Mouse (Mus musculus) myocyte (in vitro differentiated cells): ENCODE results near the gene Kng2. TPM values are rescaled to one million over a fixed set of nuclear protein-coding genes. Genes with fewer than 3 reads are reported as not detected.

Source experiments
- H3K27me3 ChIP-seq: one replicate; pipeline ENCODE4 v1.6.1; 2011; ENCODE audit not compliant: control insufficient read depth, insufficient read depth, insufficient read length
- H3K36me3 ChIP-seq: one replicate; pipeline ENCODE4 v1.6.1; 2011; ENCODE audit not compliant: control insufficient read depth, insufficient read depth
- H3K4me2 ChIP-seq: one replicate; pipeline ENCODE4 v1.6.1; 2011; ENCODE audit warnings: low read depth, control low read depth
- H3K4me3 ChIP-seq: one replicate; pipeline ENCODE4 v1.5.1; 2011; ENCODE audit warnings: mild to moderate bottlenecking, control low read depth, moderate library complexity
- H3K79me2 ChIP-seq: one replicate; pipeline ENCODE4 v1.6.1; 2011; ENCODE audit not compliant: control insufficient read depth, insufficient read depth
- H3ac ChIP-seq: one replicate; pipeline ENCODE4 v1.6.1; 2011; ENCODE audit not compliant: control insufficient read depth, insufficient read length
- CEBPB ChIP-seq: IDR thresholded peaks from 2 replicates; pipeline ENCODE4 v1.6.1; 2011; ENCODE audit warnings: mild to moderate bottlenecking, moderate library complexity; ENCODE audit not compliant: poor library complexity, insufficient read depth, severe bottlenecking
- E2F4 ChIP-seq: IDR thresholded peaks from one replicate; pipeline ENCODE4 v1.6.1; 2011; ENCODE audit warnings: mild to moderate bottlenecking, control low read depth, moderate library complexity; ENCODE audit not compliant: insufficient read depth
- MAX ChIP-seq: IDR thresholded peaks from one replicate; pipeline ENCODE4 v1.6.1; 2011; ENCODE audit warnings: low read depth, mild to moderate bottlenecking, control low read depth
- MYOD1 ChIP-seq, 3 experiments: IDR thresholded peaks; one replicate each; pipeline ENCODE4 v1.6.1; 2011; ENCODE audit warnings: control low read depth in 2 of 3, low read depth in 2 of 3, mild to moderate bottlenecking in 2 of 3, moderate library complexity in 1 of 3; ENCODE audit not compliant: insufficient read length in 2 of 3, control insufficient read depth in 1 of 3
- MYOG ChIP-seq, 3 experiments: IDR thresholded peaks; one replicate each; pipeline ENCODE4 v1.6.1; 2011; ENCODE audit warnings: control low read depth in 2 of 3, low read depth in 2 of 3, mild to moderate bottlenecking in 2 of 3; ENCODE audit not compliant: insufficient read length in 2 of 3, control insufficient read depth in 1 of 3, insufficient read depth in 1 of 3
- POLR2A ChIP-seq: IDR thresholded peaks from one replicate; pipeline ENCODE4 v1.6.1; 2011; ENCODE audit warnings: low read depth, mild to moderate bottlenecking, control low read depth, moderate library complexity; ENCODE audit not compliant: insufficient read length
- POLR2AphosphoS2 ChIP-seq: IDR thresholded peaks from one replicate; pipeline ENCODE4 v1.6.1; 2011; ENCODE audit warnings: low read depth, control low read depth; ENCODE audit not compliant: insufficient read length
- REST ChIP-seq: IDR thresholded peaks from one replicate; pipeline ENCODE4 v1.6.1; 2011; ENCODE audit warnings: mild to moderate bottlenecking, control low read depth, moderate library complexity; ENCODE audit not compliant: insufficient read depth, insufficient read length
- SRF ChIP-seq: IDR thresholded peaks from one replicate; pipeline ENCODE4 v1.6.1; 2011; ENCODE audit warnings: low read depth; ENCODE audit not compliant: control insufficient read depth, insufficient read length
- TCF12 ChIP-seq: IDR thresholded peaks from one replicate; pipeline ENCODE4 v1.6.1; 2011; ENCODE audit warnings: mild to moderate bottlenecking, control low read depth; ENCODE audit not compliant: poor library complexity, insufficient read depth, severe bottlenecking
- TCF3 ChIP-seq: IDR thresholded peaks from one replicate; pipeline ENCODE4 v1.6.1; 2011; ENCODE audit warnings: low read depth, control low read depth; ENCODE audit not compliant: insufficient read length
- USF1 ChIP-seq: IDR thresholded peaks from one replicate; pipeline ENCODE4 v1.6.1; 2011; ENCODE audit warnings: low read depth, mild to moderate bottlenecking, control low read depth, moderate library complexity
- polyA plus RNA-seq: library from polyadenylated mRNA; unstranded; fragments of >200 nt; fragmentation: generic; extraction: Trizol; gene quantifications from one replicate; pipeline ENCODE4 v1.2.1, GENCODE M21; 2012; ENCODE audit warnings: missing spikeins

The Kng2 gene
- polyA plus RNA-seq, 1 experiment, result not detected

GRCm38 (mm10) chr16:22938541-22938940 is 90.7 kb downstream of the Kng2 start:
- Histone ChIP-seq H3K27me3 (no peaks in the 10 kb centered on the region), H3ac (no peak overlapping the region), H3K79me2 (no peaks in the 10 kb centered on the region), H3K4me2 (no peak overlapping the region), H3K4me3 (no peak overlapping the region), H3K36me3 (no peaks in the 10 kb centered on the region)
- TF ChIP-seq MYOG (IDR thresholded peaks at IDR 0.05; ENCODE audit: control insufficient read depth in 1 of 3, insufficient read depth in 1 of 3, insufficient read length in 2 of 3, low read depth in 2 of 3) (no peak), CEBPB (no peak), POLR2AphosphoS2 (no peak), MYOD1 (IDR thresholded peaks at IDR 0.05; ENCODE audit: control insufficient read depth in 1 of 3, insufficient read length in 2 of 3, low read depth in 2 of 3) (no peak), POLR2A (no peak), TCF3 (no peak), MAX (no peak), SRF (no peak), USF1 (no peak), TCF12 (no peak), REST (no peak), E2F4 (no peak)

- H3K4me3 ChIP-seq, result no peak overlapping the region
- no peaks in the 10 kb centered on the region for H3K36me3 ChIP-seq
- TF ChIP-seq REST (no peak), TCF12 (no peak), SRF (no peak), POLR2A (no peak), TCF3 (no peak), USF1 (no peak), MAX (no peak), POLR2AphosphoS2 (no peak), MYOG (IDR thresholded peaks at IDR 0.05; ENCODE audit: control insufficient read depth in 1 of 3, insufficient read depth in 1 of 3, insufficient read length in 2 of 3, low read depth in 2 of 3) (no peak), MYOD1 (IDR thresholded peaks at IDR 0.05; ENCODE audit: control insufficient read depth in 1 of 3, insufficient read length in 2 of 3, low read depth in 2 of 3) (no peak), E2F4 (no peak)
- no peak overlapping the region for H3ac ChIP-seq
- no peak overlapping the region for H3K4me2 ChIP-seq
- H3K79me2 ChIP-seq, result no peaks in the 10 kb centered on the region
- no peaks in the 10 kb centered on the region for H3K27me3 ChIP-seq
Measured at GRCm38 (mm10) chr16:22937631-22938030, 91.7 kb downstream of the Kng2 start.

Other genes with a start within 250 kb of the Kng2 start
- gene Crygs, start 217.9 kb downstream of the Kng2 start, polyA plus RNA-seq, result not detected
- gene Tbccd1, start 171.8 kb downstream of the Kng2 start, polyA plus RNA-seq, result 9.3 TPM
- gene Dnajb11, start 171.6 kb downstream of the Kng2 start, polyA plus RNA-seq, result 77.1 TPM
- gene Ahsg, start 138.2 kb downstream of the Kng2 start, polyA plus RNA-seq, result not detected
- 1.7 TPM for gene Fetub, start 111.1 kb downstream of the Kng2 start, polyA plus RNA-seq
- gene Hrg, start 78.4 kb downstream of the Kng2 start, polyA plus RNA-seq, result not detected
- gene Kng1, start 28.4 kb upstream of the Kng2 start, polyA plus RNA-seq, result not detected
- gene Eif4a2, start 78.0 kb upstream of the Kng2 start, polyA plus RNA-seq, result 141 TPM
- 18.9 TPM for gene Rfc4, start 98.3 kb upstream of the Kng2 start, polyA plus RNA-seq
- not detected for gene Adipoq, start 117.1 kb upstream of the Kng2 start, polyA plus RNA-seq
- 5.7 TPM for gene St6gal1, start 195.3 kb upstream of the Kng2 start, polyA plus RNA-seq